Comparison of ENCODE assay signal across 19 mouse cellular contexts in genomic region chr1:36647631-36648030, GRCm38 (mm10). TPM values are rescaled to one million over a fixed set of nuclear protein-coding genes. Genes with fewer than 3 reads are reported as not detected.
DNase-seq lines count a peak whose midpoint lies in the region; ATAC-seq and TF ChIP-seq lines count a peak whose summit lies in the region.
"Had no signal": no experiment of that assay in that cellular context is flagged by ENCODE, and none has a peak within 500 bp of the region (broad histone marks: within the 10 kb centered on the region; RNA-seq: fewer than 3 reads in every experiment).

No protein-coding gene starts in this region.

- no peaks in the 10 kb centered on the region for H3K27me3 ChIP-seq in hindbrain, postnatal 0 days (ENCODE audit: insufficient read depth, low read length)
- no peaks in the 10 kb centered on the region for H3K27me3 ChIP-seq in hindbrain, embryonic 13.5 days
- no peaks in the 10 kb centered on the region for H3K27me3 ChIP-seq in midbrain, postnatal 0 days (ENCODE audit: insufficient read depth, low read length)
- no peaks in the 10 kb centered on the region for H3K27me3 ChIP-seq in midbrain, embryonic 16.5 days (ENCODE audit: control insufficient read depth, insufficient read depth, low read depth, low read length)
- no peaks in the 10 kb centered on the region for H3K27me3 ChIP-seq in stomach, embryonic 16.5 days (ENCODE audit: control insufficient read depth, insufficient read depth, low read length)
- H3K27me3 ChIP-seq: midbrain, embryonic 12.5 days; neural tube, embryonic 13.5 days had no signal

- H3K4me2 ChIP-seq in hindbrain, postnatal 0 days (ENCODE audit: low read depth, low read length) = no peak overlapping the region
- H3K4me2 ChIP-seq in hindbrain, embryonic 13.5 days = no peak overlapping the region
- H3K4me2 ChIP-seq in midbrain, postnatal 0 days (ENCODE audit: low read depth, low read length, poor library complexity, severe bottlenecking) = no peak overlapping the region
- no peak overlapping the region for H3K4me2 ChIP-seq in midbrain, embryonic 16.5 days (ENCODE audit: low read length)
- H3K4me2 ChIP-seq in stomach, embryonic 16.5 days (ENCODE audit: low read depth, low read length) = no peak overlapping the region
- H3K4me2 ChIP-seq: midbrain, embryonic 12.5 days; neural tube, embryonic 13.5 days had no signal

- 0 out of 2 replicates have a peak, but pooled peaks have one; percentile 12 for TF ChIP-seq CTCF in hindbrain, postnatal 0 days (IDR thresholded peaks at IDR 0.05; ENCODE audit: low read depth)
- TF ChIP-seq CTCF in midbrain, postnatal 0 days (IDR thresholded peaks at IDR 0.05) = no peak

- no peaks in the 10 kb centered on the region for H3K9me3 ChIP-seq in hindbrain, postnatal 0 days (ENCODE audit: low read length)
- no peaks in the 10 kb centered on the region for H3K9me3 ChIP-seq in hindbrain, embryonic 13.5 days
- no peaks in the 10 kb centered on the region for H3K9me3 ChIP-seq in midbrain, postnatal 0 days (ENCODE audit: low read length)
- H3K9me3 ChIP-seq in midbrain, embryonic 16.5 days (replicated peaks; ENCODE audit: control insufficient read depth, low read length, poor library complexity, severe bottlenecking) = no peaks in the 10 kb centered on the region
- H3K9me3 ChIP-seq in stomach, embryonic 16.5 days (replicated peaks; ENCODE audit: control insufficient read depth, low read length) = no peaks in the 10 kb centered on the region
- H3K9me3 ChIP-seq: midbrain, embryonic 12.5 days; neural tube, embryonic 13.5 days had no signal

- peaks cover 8% of the 10 kb centered on the region; the same call in 1 of the 2 replicates for H3K4me1 ChIP-seq in hindbrain, postnatal 0 days (ENCODE audit: insufficient read depth, low read length)
- H3K4me1 ChIP-seq in hindbrain, embryonic 13.5 days (replicated peaks) = no peaks in the 10 kb centered on the region
- H3K4me1 ChIP-seq in midbrain, postnatal 0 days (ENCODE audit: insufficient read depth, low read length) = no peaks in the 10 kb centered on the region
- no peaks in the 10 kb centered on the region for H3K4me1 ChIP-seq in midbrain, embryonic 16.5 days (ENCODE audit: control insufficient read depth, insufficient read depth, low read length)
- H3K4me1 ChIP-seq in stomach, embryonic 16.5 days (ENCODE audit: control insufficient read depth, insufficient read depth, low read length) = no peaks in the 10 kb centered on the region
- H3K4me1 ChIP-seq: midbrain, embryonic 12.5 days had no signal

- no peaks in the 10 kb centered on the region for H3K36me3 ChIP-seq in hindbrain, postnatal 0 days (ENCODE audit: insufficient read depth, low read length)
- no peaks in the 10 kb centered on the region for H3K36me3 ChIP-seq in hindbrain, embryonic 13.5 days
- H3K36me3 ChIP-seq in midbrain, postnatal 0 days (ENCODE audit: insufficient read depth, low read length) = no peaks in the 10 kb centered on the region
- no peaks in the 10 kb centered on the region for H3K36me3 ChIP-seq in midbrain, embryonic 16.5 days (ENCODE audit: control insufficient read depth, insufficient read depth, low read length)
- no peaks in the 10 kb centered on the region for H3K36me3 ChIP-seq in stomach, embryonic 16.5 days (ENCODE audit: control insufficient read depth, insufficient read depth, low read length)
- H3K36me3 ChIP-seq: midbrain, embryonic 12.5 days; neural tube, embryonic 13.5 days had no signal

- no peak for ATAC-seq in hindbrain, postnatal 0 days
- ATAC-seq in hindbrain, embryonic 13.5 days (ENCODE audit: low FRiP score) = no peak
- ATAC-seq in midbrain, postnatal 0 days (ENCODE audit: low FRiP score) = no peak
- no peak for ATAC-seq in midbrain, embryonic 16.5 days
- peak; percentile 84 for ATAC-seq in stomach, embryonic 16.5 days (ENCODE audit: insufficient read depth, low FRiP score)

- H3K9ac ChIP-seq in hindbrain, postnatal 0 days (replicated peaks; ENCODE audit: low read length) = no peak overlapping the region
- H3K9ac ChIP-seq in hindbrain, embryonic 13.5 days = no peak overlapping the region
- no peak overlapping the region for H3K9ac ChIP-seq in midbrain, postnatal 0 days (replicated peaks; ENCODE audit: low read length, poor library complexity, severe bottlenecking)
- H3K9ac ChIP-seq in midbrain, embryonic 16.5 days (ENCODE audit: low read depth, low read length) = no peak overlapping the region
- no peak overlapping the region for H3K9ac ChIP-seq in stomach, embryonic 16.5 days (ENCODE audit: low read length)
- H3K9ac ChIP-seq: midbrain, embryonic 12.5 days; neural tube, embryonic 13.5 days had no signal

- H3K4me3 ChIP-seq in hindbrain, postnatal 0 days (ENCODE audit: low read length) = no peak overlapping the region
- H3K4me3 ChIP-seq in hindbrain, embryonic 13.5 days = no peak overlapping the region
- no peak overlapping the region for H3K4me3 ChIP-seq in midbrain, postnatal 0 days (ENCODE audit: low read depth, low read length)
- H3K4me3 ChIP-seq in midbrain, embryonic 16.5 days (ENCODE audit: low read depth, low read length) = no peak overlapping the region
- H3K4me3 ChIP-seq in stomach, embryonic 16.5 days (replicated peaks; ENCODE audit: low read length) = no peak overlapping the region
- H3K4me3 ChIP-seq: gastrocnemius, adult 2 months; left cerebral cortex, adult 2 months; midbrain, embryonic 12.5 days; neural tube, embryonic 13.5 days had no signal

- peak; percentile 40 for DNase-seq in adrenal gland, postnatal 10 days
- DNase-seq in adrenal gland, postnatal 36 days = no peak
- DNase-seq in hindbrain, postnatal 0 days (ENCODE audit: low spot score) = peak; percentile 23
- peak; percentile 15 for DNase-seq in midbrain, postnatal 0 days (ENCODE audit: low spot score)
- DNase-seq in gastrocnemius, adult 8-10 months (ENCODE audit: low spot score in 2 of 2) = no peak
- DNase-seq: gastrocnemius, adult 2 months; kidney, adult 8-10 months; liver; lung, postnatal 10 days; spleen, adult 18-20 months; thymus, adult 18-20 months had no signal

- 35% methylated on average over 5 of the region's 5 CpGs for WGBS in hindbrain, postnatal 0 days
- WGBS in hindbrain, embryonic 13.5 days = 63% methylated on average over 5 of the region's 5 CpGs
- 52% methylated on average over 5 of the region's 5 CpGs for WGBS in midbrain, postnatal 0 days
- 54% methylated on average over 5 of the region's 5 CpGs for WGBS in midbrain, embryonic 16.5 days
- whole genome bisulfite sequencing in stomach, embryonic 16.5 days = 50% methylated on average over 5 of the region's 5 CpGs

- no peak overlapping the region for H3K27ac ChIP-seq in hindbrain, postnatal 0 days
- H3K27ac ChIP-seq in hindbrain, embryonic 13.5 days = no peak overlapping the region
- H3K27ac ChIP-seq in midbrain, postnatal 0 days (ENCODE audit: low read depth, low read length) = no peak overlapping the region
- no peak overlapping the region for H3K27ac ChIP-seq in midbrain, embryonic 16.5 days (ENCODE audit: low read length)
- peak overlapping the region; percentile 87 for H3K27ac ChIP-seq in stomach, embryonic 16.5 days (ENCODE audit: low read length)
- H3K27ac ChIP-seq: gastrocnemius, adult 2 months; left cerebral cortex, adult 2 months; midbrain, embryonic 12.5 days; neural tube, embryonic 13.5 days had no signal

RNA-seq across cellular contexts. Expression of gene Fam178b, which starts 35.4 kb away (rescaled TPM):
- under 1 TPM; 0.72 to 0.82 TPM for total RNA-seq in adrenal gland, postnatal 10 days (2021)
- total RNA-seq in adrenal gland, postnatal 36 days (2021) = under 1 TPM; 0.36 to 0.40 TPM
- total RNA-seq in hindbrain, postnatal 0 days (2014; rRNA removed) = not detected in 2 replicates
- 0.21 and 0.41 TPM in 2 replicates for polyA plus RNA-seq in hindbrain, postnatal 0 days (2015; fragmentation: Nextera tagmentation; extraction: Ambion mirVana)
- 0.27 and 0.32 TPM in 2 replicates for polyA plus RNA-seq in hindbrain, embryonic 13.5 days (2015; fragmentation: Nextera tagmentation; extraction: Ambion mirVana)
- not detected in 2 replicates for total RNA-seq in midbrain, postnatal 0 days (2014; rRNA removed)
- 0.20 and 0.32 TPM in 2 replicates for polyA plus RNA-seq in midbrain, postnatal 0 days (2015; fragmentation: Nextera tagmentation; extraction: Ambion mirVana)
- 0.33 TPM in 1 of 2 replicates, not detected in the other for polyA plus RNA-seq in midbrain, embryonic 16.5 days (2015; fragmentation: Nextera tagmentation; extraction: Ambion mirVana)
- polyA plus RNA-seq in stomach, embryonic 16.5 days (2015; fragmentation: Nextera tagmentation; extraction: Ambion mirVana) = 0.50 and 0.94 TPM in 2 replicates
- total RNA-seq in gastrocnemius, adult 8-10 months (2022) = under 1 TPM in 1 of 4 experiments, not detected in 3; 0.46 TPM
- polyA plus RNA-seq: embryonic facial prominence, embryonic 11.5 days; forebrain, embryonic 11.5 days; midbrain, embryonic 12.5 days had no signal

RNA-seq across cellular contexts. Expression of gene Cox5b, which starts 43.6 kb away (rescaled TPM):
- total RNA-seq in adrenal gland, postnatal 10 days (2021) = 1,000 to 10,000 TPM; 1,610 to 1,679 TPM
- 100 to 1,000 TPM; 841 to 851 TPM for total RNA-seq in adrenal gland, postnatal 36 days (2021)
- total RNA-seq in hindbrain, postnatal 0 days (2014; rRNA removed) = 346 and 404 TPM in 2 replicates
- 977 and 1,021 TPM in 2 replicates for polyA plus RNA-seq in hindbrain, postnatal 0 days (2015; fragmentation: Nextera tagmentation; extraction: Ambion mirVana)
- 619 and 648 TPM in 2 replicates for polyA plus RNA-seq in hindbrain, embryonic 13.5 days (2015; fragmentation: Nextera tagmentation; extraction: Ambion mirVana)
- 346 and 362 TPM in 2 replicates for total RNA-seq in midbrain, postnatal 0 days (2014; rRNA removed)
- polyA plus RNA-seq in midbrain, postnatal 0 days (2015; fragmentation: Nextera tagmentation; extraction: Ambion mirVana) = 835 and 901 TPM in 2 replicates
- polyA plus RNA-seq in midbrain, embryonic 16.5 days (2015; fragmentation: Nextera tagmentation; extraction: Ambion mirVana) = 577 and 626 TPM in 2 replicates
- 591 and 640 TPM in 2 replicates for polyA plus RNA-seq in stomach, embryonic 16.5 days (2015; fragmentation: Nextera tagmentation; extraction: Ambion mirVana)
- total RNA-seq in gastrocnemius, adult 8-10 months (2022) = 1,000 to 10,000 TPM in 1 of 4 experiments, 100 to 1,000 TPM in 3; 864 to 1,112 (median 950) TPM

Comparison
In these comparisons a context has a peak if more than half of its experiments do, and no peak if none do; other contexts are left out.
1. DNase-seq: peak in adrenal gland, postnatal 10 days (single experiment), hindbrain, postnatal 0 days (single experiment) and midbrain, postnatal 0 days (single experiment); none in adrenal gland, postnatal 36 days (0 of 2) and gastrocnemius, adult 8-10 months (0 of 2).